Mouse (Mus musculus): ENCODE results near the gene Rhbdl3. TPM values are rescaled to one million over a fixed set of nuclear protein-coding genes. Genes with fewer than 3 reads are reported as not detected.

Gene Rhbdl3
- total and polyA plus RNA-seq, 3 experiments = 0.46 to 1.4 (median 0.70) TPM

GRCm38 (mm10) chr11:80313944-80314343 is 13.2 kb downstream of the Rhbdl3 start:
- Histone ChIP-seq H3K79me2 (replicated peaks; ENCODE audit: control insufficient read depth, extremely low read depth, insufficient read depth, poor library complexity, severe bottlenecking) (no peaks in the 10 kb centered on the region), H3K36me3 (replicated peaks in 1 of 2; ENCODE audit: control insufficient read depth in 1 of 2, insufficient read depth in 1 of 2, low read length in 1 of 2) (no peaks in the 10 kb centered on the region), H3K4me1 (ENCODE audit: control insufficient read depth in 1 of 2, insufficient read depth in 2 of 2) (no peaks in the 10 kb centered on the region), H3K9ac (ENCODE audit: insufficient read depth, low read depth) (no peak overlapping the region), H3K4me3 (replicated peaks in 1 of 3; ENCODE audit: low read depth in 2 of 3, low read length in 2 of 3, poor library complexity in 1 of 3) (no peak overlapping the region), H3K27ac (ENCODE audit: insufficient read depth, low read depth) (no peak overlapping the region), H3K27me3 (replicated peaks) (peaks cover 67% of the 10 kb centered on the region), H3K9me3 (replicated peaks; ENCODE audit: low read length) (no peaks in the 10 kb centered on the region), H3K4me2 (ENCODE audit: insufficient read depth, low read depth, poor library complexity, severe bottlenecking) (no peak overlapping the region)
- dilution Hi-C loops (cut with MboI; ENCODE audit: extremely low pct_ligation_motif_present, extremely low pct_unique_long_range_greater_than_20kb, low sequenced_read_pairs) (no loop called here), in situ Hi-C loops (cut with MboI; ENCODE audit: low pct_ligation_motif_present, low pct_unique_long_range_greater_than_20kb, low sequenced_read_pairs) (no loop called here)
- TF ChIP-seq ZKSCAN1 (IDR thresholded peaks at IDR 0.05; ENCODE audit: borderline replicate concordance, low read depth, low read length) (no peak), ELF1 (IDR thresholded peaks at IDR 0.05; ENCODE audit: low read depth, low read length) (no peak), UBTF (IDR thresholded peaks at IDR 0.05; ENCODE audit: low read depth, low read length) (no peak), CHD1 (IDR thresholded peaks at IDR 0.05; ENCODE audit: low read depth, low read length) (no peak), SMC3 (IDR thresholded peaks at IDR 0.05; ENCODE audit: low read depth, low read length) (no peak), RCOR1 (conservative IDR thresholded peaks at IDR 0.05; ENCODE audit: low read depth, low read length) (no peak), MEF2A (IDR thresholded peaks at IDR 0.05; ENCODE audit: borderline replicate concordance, low read depth, low read length) (no peak), USF2 (conservative IDR thresholded peaks at IDR 0.05; ENCODE audit: low read depth, low read length) (no peak), KAT2A (IDR thresholded peaks at IDR 0.05; ENCODE audit: insufficient replicate concordance, low read length) (no peak), MAX (IDR thresholded peaks at IDR 0.05; ENCODE audit: low read length) (no peak), MYC (IDR thresholded peaks at IDR 0.05; ENCODE audit: low read depth, low read length) (no peak), CTCF (conservative IDR thresholded peaks at IDR 0.05 in 1 of 2, IDR thresholded peaks at IDR 0.05 in 1 of 2; ENCODE audit: low read depth in 2 of 2, low read length in 2 of 2) (no peak), IRF4 (IDR thresholded peaks at IDR 0.05; ENCODE audit: low read depth, low read length) (no peak)
- DNase-seq (ENCODE audit: extremely low read depth) = no peak

DNA sequence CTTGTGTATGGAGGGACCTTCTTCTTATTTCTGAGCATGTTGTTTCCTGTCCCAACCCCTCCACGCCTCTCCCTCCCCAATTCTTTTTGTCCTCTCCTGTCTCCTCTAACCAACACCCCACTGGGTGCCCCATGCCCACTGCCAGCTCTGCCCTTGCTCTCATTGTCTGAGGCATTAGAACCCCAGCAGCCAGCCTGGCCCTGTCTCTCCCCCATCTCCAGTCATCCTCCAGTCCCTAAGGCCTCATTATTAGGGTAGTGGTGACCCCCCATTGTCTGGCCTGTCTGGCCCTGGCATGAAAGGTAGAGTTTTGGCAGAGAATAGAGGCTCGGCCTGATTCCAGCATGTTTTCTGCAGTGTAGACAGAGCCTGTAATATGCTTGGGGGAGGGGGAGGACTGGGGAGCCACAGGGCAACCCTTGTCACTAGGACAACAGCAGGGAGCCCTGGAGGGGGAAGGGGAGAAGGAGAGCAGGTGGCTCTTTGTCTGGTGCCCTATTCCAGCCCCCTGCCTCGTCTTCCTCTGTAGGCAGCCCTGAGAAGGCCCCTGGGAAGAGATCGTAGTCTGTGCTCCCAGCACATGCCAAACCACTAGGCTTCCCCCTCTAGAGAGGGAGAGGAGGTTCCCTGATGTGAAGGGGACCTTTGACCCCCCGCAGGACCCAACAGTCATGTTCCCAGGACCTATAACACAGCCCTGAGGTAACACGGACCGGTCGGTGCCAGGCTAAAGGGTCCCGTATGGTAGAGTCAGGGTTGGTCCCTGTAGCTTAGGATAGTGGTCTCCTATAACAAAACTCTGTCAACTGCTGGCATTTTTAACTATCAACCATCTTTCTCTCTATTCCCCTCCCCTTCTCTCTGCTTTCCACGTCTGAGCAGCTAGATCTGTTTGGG is 15.3 kb downstream of the Rhbdl3 start:
- H3K9ac ChIP-seq (ENCODE audit: insufficient read depth, low read depth) = no peak overlapping the region
- H3K27me3 ChIP-seq (replicated peaks) = peaks cover 50% of the 10 kb centered on the region
- H3K79me2 ChIP-seq (replicated peaks; ENCODE audit: control insufficient read depth, extremely low read depth, insufficient read depth, poor library complexity, severe bottlenecking) = no peaks in the 10 kb centered on the region
- dilution Hi-C loops (cut with MboI; ENCODE audit: extremely low pct_ligation_motif_present, extremely low pct_unique_long_range_greater_than_20kb, low sequenced_read_pairs) = no loop called here
- TF ChIP-seq KAT2A (IDR thresholded peaks at IDR 0.05; ENCODE audit: insufficient replicate concordance, low read length) = no peak
- no peak for TF ChIP-seq HCFC1 (IDR thresholded peaks at IDR 0.05; ENCODE audit: low read depth, low read length)
- TF ChIP-seq GABPA (IDR thresholded peaks at IDR 0.05; ENCODE audit: insufficient replicate concordance, low read depth, low read length) = no peak
- no peak for TF ChIP-seq USF2 (conservative IDR thresholded peaks at IDR 0.05; ENCODE audit: low read depth, low read length)
- TF ChIP-seq PAX5 (IDR thresholded peaks at IDR 0.05; ENCODE audit: low read length) = no peak
- no peak for TF ChIP-seq TCF12 (IDR thresholded peaks at IDR 0.05; ENCODE audit: low read depth, low read length)
- TF ChIP-seq IRF4 (IDR thresholded peaks at IDR 0.05; ENCODE audit: low read depth, low read length) = no peak
- no peak for TF ChIP-seq UBTF (IDR thresholded peaks at IDR 0.05; ENCODE audit: low read depth, low read length)
- TF ChIP-seq MAX (IDR thresholded peaks at IDR 0.05; ENCODE audit: low read length) = no peak
- no peak for TF ChIP-seq ZC3H11A (IDR thresholded peaks at IDR 0.05; ENCODE audit: low read depth, low read length)
- no peak for TF ChIP-seq POLR2A (IDR thresholded peaks at IDR 0.05; ENCODE audit: low read depth, low read length)
- no peak for TF ChIP-seq SIN3A (IDR thresholded peaks at IDR 0.05; ENCODE audit: low read length)
- no peak for TF ChIP-seq CHD2 (IDR thresholded peaks at IDR 0.05; ENCODE audit: low read length)
- TF ChIP-seq ZMIZ1 (IDR thresholded peaks at IDR 0.05; ENCODE audit: low read depth, low read length) = no peak
- no peak for TF ChIP-seq CTCF (conservative IDR thresholded peaks at IDR 0.05 in 1 of 2, IDR thresholded peaks at IDR 0.05 in 1 of 2; ENCODE audit: low read depth in 2 of 2, low read length in 2 of 2)
- no peak for TF ChIP-seq USF1 (IDR thresholded peaks at IDR 0.05; ENCODE audit: low read depth, low read length)
- TF ChIP-seq RAD21 (IDR thresholded peaks at IDR 0.05; ENCODE audit: low read depth, low read length) = no peak
- no peak for TF ChIP-seq NRF1 (IDR thresholded peaks at IDR 0.05; ENCODE audit: low read depth, low read length)
- no peak for TF ChIP-seq ELF1 (IDR thresholded peaks at IDR 0.05; ENCODE audit: low read depth, low read length)
- no peak for TF ChIP-seq NELFE (IDR thresholded peaks at IDR 0.05; ENCODE audit: low read depth, low read length)
- H3K9me3 ChIP-seq (replicated peaks; ENCODE audit: low read length) = no peaks in the 10 kb centered on the region
- H3K4me2 ChIP-seq (ENCODE audit: insufficient read depth, low read depth, poor library complexity, severe bottlenecking) = no peak overlapping the region
- no peak overlapping the region for H3K27ac ChIP-seq (ENCODE audit: insufficient read depth, low read depth)
- DNase-seq (ENCODE audit: extremely low read depth) = no peak
- no peak overlapping the region for H3K4me3 ChIP-seq (replicated peaks in 1 of 3; ENCODE audit: low read depth in 2 of 3, low read length in 2 of 3, poor library complexity in 1 of 3)
- in situ Hi-C loops (cut with MboI; ENCODE audit: low pct_ligation_motif_present, low pct_unique_long_range_greater_than_20kb, low sequenced_read_pairs) = no loop called here
- no peaks in the 10 kb centered on the region for H3K36me3 ChIP-seq (replicated peaks in 1 of 2; ENCODE audit: control insufficient read depth in 1 of 2, insufficient read depth in 1 of 2, low read length in 1 of 2)
- H3K4me1 ChIP-seq (ENCODE audit: control insufficient read depth in 1 of 2, insufficient read depth in 2 of 2) = no peaks in the 10 kb centered on the region

Measured in CH12.LX (cell line).